Mouse (Mus musculus) spleen, postnatal 14 days (tissue): Measurements from ENCODE around the gene Dusp1.

Source experiments
- DNase-seq, 2 experiments: peaks; one replicate each; pipeline ENCODE4 v3.0.0; 2021 to 2022; ENCODE audit warnings: low spot score in 2 of 2

The Dusp1 gene

GRCm38 (mm10) chr17:26464481-26464880 lies 97.4 kb downstream of the Dusp1 start:
- DNase-seq = no peak

- no peak for DNase-seq
These were observed 97.9 kb downstream of the Dusp1 start for GRCm38 (mm10) chr17:26463984-26464383.

- no peak for DNase-seq
These were observed 98.5 kb downstream of the Dusp1 start for GRCm38 (mm10) chr17:26463432-26463831.

- DNase-seq = peak; percentile 45 to 68
These were observed 99.2 kb downstream of the Dusp1 start for GRCm38 (mm10) chr17:26462634-26463170.

DNA sequence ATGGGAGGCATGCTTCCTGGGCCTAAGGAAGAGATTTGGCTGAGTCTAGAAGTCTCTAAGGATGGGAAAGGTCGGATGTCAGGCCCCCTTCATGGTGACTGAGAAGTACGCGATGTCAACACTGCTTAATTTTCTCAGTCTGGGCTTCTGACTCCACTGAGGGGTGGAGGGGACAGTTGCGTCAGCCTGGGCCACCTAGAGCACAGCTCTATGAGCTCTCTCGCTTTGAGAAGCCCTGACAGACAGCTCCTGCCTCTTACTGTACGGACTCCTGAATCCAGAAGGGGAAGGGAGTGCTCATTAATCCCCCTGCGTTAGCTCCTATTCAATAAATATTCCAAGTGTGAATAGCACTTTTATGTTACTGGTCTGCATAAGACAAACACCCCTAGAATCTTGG lies 103.9 kb downstream of the Dusp1 start:
- no peak for DNase-seq

- DNase-seq = no peak
These were observed 104.4 kb downstream of the Dusp1 start for GRCm38 (mm10) chr17:26457506-26457905.
